Mouse (Mus musculus): ENCODE data around the gene Hist1h3b.
A peak's percentile ranks its signal among the peaks of the same experiment; 100 is the strongest.
"Not testable (repeated sequence)": the region's sequence is repeated elsewhere in the genome, so short reads cannot be mapped to it uniquely, and the experiment has no call there.

The Hist1h3b gene

DNA sequence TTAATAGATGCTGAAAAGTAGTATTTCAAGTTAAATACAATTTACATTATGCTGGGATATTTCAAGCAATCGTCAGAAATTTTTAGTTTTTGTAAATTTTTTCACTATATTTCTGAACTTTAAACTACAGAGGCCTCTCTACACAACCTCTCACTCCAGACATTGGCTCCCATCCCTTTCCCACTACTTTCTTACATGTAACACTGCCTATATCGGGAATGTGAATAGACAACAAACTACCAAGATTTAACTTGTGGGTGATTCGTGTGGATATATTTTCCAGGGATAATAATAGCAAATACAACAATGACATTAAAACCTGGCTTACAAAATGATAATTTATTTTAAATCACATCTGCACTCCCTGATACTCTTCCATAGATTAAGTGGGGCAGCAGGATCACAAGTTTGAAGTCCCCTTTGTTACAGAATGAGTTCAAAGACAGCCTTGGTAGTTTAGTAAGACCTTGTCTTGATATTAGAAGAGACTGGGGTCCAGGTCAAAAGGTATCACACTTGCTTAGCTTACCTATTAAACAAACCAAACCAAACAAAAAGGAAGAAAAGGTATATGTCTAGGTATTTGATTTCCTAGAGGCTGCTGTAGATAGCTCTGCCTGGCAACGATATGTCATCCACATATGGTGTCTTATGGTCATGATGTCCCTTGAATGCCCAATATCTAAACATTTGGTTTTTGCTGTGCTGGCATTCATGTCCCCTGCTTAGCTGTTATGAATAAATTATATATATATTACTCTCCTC, 1.4 kb downstream of the Hist1h3b start:
- DNase-seq (ENCODE audit: low spot score in 2 of 2), result no peak

DNA sequence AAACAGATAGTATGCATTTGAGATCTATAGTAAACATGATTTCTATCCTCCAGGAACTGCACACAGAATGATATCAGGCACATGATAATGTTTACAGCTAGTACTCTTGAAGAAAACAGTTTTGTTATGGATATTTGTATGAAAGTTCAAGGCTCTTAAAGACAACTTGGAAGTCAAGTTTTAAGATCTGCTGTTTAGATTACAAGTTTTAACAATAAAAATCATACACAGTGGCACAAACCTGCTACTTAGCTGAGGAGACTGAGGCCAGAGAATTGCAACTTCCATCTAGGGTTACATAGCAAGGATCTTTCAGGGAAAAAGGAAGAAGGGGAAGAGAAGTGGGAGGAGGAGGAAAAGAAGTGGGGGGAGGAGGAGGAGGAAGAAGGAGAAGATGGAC, 2.9 kb downstream of the Hist1h3b start:
- DNase-seq (ENCODE audit: low spot score in 2 of 2), result no peak

DNA sequence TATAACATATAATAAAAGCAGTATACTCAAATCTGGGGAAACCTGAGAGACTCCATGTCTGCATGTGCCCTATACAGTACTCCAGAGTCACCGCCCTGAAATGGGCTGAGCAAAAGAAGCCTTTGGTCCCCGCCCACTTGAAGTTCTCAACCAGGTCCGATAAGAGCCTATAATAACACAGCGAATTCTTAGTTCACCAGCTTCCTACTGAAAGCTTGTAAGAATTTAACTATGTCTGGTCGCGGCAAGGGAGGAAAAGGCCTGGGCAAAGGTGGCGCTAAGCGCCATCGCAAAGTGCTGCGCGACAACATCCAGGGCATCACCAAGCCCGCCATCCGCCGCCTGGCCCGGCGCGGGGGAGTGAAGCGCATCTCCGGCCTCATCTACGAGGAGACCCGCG, 4.7 kb downstream of the Hist1h3b start, which contains the start of gene Hist1h4b:
TSS of gene Hist1h4b (plus strand) at position 224 of the 400 bp plus-strand sequence.
- DNase-seq (ENCODE audit: low spot score in 2 of 2), result peak; percentile 65 to 87

DNA sequence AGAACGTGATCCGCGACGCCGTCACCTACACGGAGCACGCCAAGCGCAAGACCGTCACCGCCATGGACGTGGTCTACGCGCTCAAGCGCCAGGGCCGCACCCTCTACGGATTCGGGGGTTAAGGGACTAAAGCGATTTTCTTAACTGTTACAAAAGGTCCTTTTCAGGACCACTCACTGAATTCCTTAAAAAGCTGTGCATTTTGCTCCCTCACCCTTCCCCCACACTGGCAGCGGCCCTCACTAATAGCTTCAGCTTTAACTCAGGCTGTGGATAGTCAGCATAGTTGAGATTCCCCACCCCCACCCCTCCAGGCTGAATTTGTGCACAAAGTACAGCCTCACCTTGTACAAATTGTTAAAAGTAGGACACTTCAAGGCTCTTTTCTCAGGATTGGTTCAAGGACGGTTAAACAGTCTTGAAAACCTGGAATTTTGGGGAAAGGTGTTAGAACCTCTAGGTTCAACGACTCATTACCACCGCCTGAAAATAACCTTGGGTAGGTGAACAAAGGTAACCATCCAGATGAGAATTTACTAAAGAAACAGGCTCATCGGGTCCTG, 5.2 kb downstream of the Hist1h3b start:
- no peak for DNase-seq (ENCODE audit: low spot score in 2 of 2)

DNA sequence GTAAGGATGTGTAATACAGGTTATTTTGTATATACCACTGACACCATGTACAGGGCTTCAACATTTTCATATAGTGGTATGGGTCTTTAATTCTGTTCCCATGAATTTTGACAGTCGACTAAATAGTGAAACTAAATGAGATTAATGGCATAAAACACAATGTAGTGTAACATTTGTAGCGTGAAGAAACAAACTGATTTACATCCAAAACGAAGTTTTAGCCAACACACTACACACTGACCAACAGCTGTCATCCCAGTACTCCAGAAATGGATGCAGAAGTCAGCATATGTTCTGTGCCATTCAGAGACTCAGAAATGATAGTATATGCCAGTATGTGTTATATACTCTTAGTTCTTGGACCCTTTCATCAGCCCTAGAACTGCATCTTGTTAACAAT, 5.9 kb downstream of the Hist1h3b start:
- DNase-seq (ENCODE audit: low spot score in 2 of 2), result no peak

DNA sequence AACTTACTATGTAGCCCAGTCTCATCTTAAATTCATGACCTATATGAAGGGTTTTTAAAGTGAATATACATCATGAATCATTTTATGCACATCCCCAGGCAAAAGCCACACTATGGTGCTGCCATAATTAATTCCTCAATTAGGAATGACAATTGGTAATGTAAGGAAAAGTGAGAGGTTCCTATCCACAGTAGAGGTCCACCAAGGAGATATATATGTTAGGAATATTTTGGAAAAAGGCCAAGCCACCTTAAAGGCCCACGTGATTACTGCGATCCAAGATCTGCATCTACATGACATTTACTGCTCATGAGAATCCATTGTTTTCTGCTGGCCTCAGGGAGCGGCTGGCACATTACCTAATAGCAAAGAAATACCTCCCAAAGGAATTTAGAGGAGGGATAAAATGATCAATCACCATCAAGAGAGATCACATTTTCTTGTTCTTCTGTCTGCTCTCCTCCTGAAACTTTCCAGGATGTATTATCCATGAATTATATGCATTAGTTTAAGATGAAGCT, 7.2 kb downstream of the Hist1h3b start:
- DNase-seq (ENCODE audit: low spot score in 2 of 2), result no peak

DNA sequence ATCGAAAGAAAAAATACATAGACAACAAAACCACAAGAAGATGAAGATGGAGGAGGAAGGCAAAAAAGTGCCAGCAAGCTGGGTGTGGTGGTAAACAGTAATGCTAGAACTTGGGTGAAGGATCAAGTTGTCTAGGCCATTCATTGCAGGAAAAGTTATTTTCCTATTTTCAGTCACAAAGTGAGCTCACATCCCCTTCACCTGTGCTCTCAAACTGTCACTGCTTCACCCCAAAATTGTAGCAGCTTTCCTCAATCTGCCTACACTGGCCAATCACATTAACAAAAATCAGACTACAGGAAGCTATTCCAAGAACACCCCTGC, 7.8 kb downstream of the Hist1h3b start:
- DNase-seq (ENCODE audit: low spot score in 2 of 2), result no peak

DNA sequence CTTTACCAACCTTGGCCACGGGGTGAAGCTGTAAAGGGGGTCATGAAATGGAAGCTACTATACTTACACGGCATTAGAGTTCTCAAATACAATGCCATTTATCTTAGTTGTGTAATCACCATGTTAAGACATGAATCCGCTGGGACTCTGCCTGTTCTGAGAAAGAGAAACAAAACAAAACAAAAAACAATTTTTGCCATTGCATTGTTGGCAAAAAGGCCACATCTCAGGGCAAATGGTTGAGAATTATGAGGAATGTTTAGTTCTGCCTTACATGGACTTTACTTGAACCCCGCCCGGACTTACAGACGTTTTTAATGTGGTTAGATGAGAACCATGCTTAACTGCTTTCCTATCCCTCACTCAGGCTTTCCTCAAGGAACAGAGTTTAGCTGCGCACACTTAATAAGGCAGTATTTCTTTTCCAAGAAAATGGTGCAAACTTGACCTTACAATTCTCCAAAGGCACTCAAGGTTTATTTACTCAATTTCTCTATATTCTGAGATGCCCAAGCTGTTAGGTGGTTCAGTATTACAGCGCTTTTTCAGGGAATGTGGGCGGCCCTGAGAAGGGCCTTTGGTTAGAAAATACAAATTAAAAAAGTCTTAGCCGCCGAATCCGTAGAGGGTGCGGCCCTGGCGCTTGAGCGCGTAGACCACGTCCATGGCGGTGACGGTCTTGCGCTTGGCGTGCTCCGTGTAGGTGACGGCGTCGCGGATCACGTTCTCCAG, 8.3 kb downstream of the Hist1h3b start:
- DNase-seq (ENCODE audit: low spot score in 2 of 2), result no peak

DNA sequence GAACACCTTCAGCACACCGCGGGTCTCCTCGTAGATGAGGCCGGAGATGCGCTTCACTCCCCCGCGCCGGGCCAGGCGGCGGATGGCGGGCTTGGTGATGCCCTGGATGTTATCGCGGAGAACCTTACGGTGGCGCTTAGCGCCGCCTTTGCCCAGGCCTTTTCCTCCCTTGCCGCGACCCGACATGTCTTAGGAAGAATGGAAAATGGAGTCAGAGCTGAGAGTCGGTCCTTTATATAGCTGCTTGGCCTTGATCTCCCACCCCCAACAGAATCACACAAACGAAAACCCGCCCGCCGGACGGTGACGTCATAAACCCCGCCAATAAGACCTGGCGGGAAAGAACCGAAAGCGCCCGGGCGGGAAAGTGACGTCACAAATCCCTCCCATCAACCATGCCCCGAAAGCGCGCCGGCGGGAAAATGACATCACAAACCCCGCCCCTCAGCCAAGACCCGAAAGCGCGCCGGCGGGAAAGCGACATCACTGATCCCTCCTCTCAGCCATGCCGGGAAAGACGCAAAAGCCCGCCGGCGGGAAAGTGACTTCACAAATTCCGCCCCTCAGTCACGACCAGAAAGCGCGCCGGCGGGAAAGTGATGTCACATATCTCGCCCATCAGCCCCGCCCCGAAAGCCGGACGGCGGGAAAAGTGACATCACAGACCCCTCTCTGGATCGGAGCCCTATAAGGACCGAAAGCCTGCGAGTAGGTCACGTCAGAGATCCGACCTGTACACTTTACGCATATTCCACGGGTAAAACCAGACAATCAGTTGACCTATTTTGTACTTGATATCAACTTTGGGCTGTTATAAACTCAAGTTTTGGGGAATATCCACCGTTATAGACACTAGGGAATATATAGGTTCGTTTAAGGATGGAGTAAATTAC, 9.2 kb downstream of the Hist1h3b start, which contains the start of gene Hist1h4a:
TSS of gene Hist1h4a (minus strand) at position 259 of the 893 bp plus-strand sequence.
- peak; percentile 90 to 98 for DNase-seq (ENCODE audit: low spot score in 2 of 2)

DNA sequence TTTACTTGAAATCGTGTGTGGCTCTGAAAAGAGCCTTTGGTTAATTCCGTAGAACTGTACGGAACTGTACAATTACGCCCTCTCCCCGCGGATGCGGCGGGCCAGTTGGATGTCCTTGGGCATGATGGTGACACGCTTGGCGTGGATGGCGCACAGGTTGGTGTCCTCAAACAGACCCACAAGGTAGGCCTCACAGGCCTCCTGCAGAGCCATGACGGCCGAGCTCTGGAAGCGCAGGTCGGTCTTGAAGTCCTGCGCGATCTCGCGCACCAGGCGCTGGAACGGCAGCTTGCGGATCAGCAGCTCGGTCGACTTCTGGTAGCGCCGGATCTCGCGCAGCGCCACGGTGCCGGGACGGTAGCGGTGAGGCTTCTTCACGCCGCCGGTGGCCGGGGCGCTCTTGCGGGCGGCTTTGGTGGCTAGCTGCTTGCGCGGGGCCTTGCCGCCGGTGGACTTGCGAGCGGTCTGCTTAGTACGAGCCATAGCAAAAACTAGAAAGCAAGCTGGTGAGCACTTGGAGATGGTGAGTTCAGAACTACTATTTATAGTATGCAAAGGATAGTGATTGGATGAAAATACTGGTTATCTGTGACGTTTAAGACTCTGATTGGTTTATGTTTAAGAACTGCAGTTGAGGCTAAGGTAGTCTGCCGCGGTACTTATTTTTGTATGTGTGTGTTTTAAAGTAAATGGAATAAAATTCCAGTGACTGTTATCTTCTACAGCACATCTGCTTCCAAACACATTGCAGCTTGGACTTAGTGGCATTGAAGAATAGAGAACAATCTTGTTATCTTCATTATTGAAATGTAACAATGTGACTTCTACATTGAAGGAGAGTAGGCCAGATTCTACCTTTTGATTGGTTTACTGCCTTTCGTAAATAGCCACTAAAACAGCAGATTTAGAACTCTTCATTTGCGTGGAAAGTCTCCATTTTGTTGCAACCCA, 10.1 kb downstream of the Hist1h3b start, which contains the start of gene Hist1h3a:
TSS of gene Hist1h3a (minus strand) at position 516 of the 951 bp plus-strand sequence.
- DNase-seq (ENCODE audit: low spot score in 2 of 2), result peak; percentile 27 to 52

DNA sequence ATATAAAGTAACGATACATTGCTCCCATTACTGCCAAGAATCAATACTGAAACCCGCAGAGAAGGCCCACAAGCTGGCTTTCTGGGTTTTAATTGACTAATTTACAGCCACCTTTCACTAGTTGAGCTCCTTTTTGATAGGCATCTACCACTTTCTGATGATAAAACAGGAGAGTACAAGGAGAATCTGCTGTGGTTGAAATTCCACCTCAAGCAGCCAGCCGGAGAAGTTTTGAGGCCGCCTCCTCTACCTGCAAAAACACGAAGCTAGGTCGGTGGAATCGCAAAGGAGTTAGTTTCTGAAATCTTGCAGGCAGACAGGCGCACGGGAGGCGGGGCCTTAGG, 11.1 kb downstream of the Hist1h3b start:
- no peak for DNase-seq (ENCODE audit: low spot score in 2 of 2)

DNA sequence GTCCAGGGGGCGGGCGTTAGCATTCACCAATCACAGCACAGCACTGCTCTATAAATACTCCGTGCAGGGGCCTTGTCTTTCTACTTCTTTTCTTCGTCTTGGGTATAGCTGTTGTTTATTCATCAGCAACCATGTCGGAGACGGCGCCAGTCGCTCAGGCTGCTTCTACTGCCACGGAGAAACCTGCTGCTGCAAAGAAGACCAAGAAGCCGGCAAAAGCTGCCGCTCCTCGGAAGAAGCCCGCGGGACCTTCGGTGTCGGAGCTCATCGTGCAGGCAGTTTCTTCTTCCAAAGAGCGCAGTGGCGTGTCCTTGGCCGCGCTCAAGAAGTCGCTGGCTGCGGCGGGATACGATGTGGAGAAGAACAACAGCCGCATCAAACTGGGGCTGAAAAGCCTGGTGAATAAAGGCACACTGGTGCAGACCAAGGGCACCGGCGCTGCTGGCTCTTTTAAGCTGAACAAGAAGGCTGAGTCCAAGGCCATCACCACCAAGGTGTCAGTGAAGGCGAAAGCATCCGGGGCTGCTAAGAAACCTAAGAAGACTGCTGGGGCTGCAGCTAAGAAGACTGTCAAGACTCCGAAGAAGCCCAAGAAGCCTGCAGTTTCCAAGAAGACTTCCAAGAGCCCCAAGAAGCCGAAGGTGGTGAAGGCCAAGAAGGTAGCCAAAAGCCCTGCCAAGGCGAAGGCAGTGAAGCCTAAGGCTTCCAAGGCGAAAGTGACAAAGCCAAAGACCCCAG, 11.7 kb downstream of the Hist1h3b start, which contains the start of gene Hist1h1a:
TSS of gene Hist1h1a (plus strand) at position 81 of the 738 bp plus-strand sequence.
- peak; percentile 68 to 73 for DNase-seq (ENCODE audit: low spot score in 2 of 2)

DNA sequence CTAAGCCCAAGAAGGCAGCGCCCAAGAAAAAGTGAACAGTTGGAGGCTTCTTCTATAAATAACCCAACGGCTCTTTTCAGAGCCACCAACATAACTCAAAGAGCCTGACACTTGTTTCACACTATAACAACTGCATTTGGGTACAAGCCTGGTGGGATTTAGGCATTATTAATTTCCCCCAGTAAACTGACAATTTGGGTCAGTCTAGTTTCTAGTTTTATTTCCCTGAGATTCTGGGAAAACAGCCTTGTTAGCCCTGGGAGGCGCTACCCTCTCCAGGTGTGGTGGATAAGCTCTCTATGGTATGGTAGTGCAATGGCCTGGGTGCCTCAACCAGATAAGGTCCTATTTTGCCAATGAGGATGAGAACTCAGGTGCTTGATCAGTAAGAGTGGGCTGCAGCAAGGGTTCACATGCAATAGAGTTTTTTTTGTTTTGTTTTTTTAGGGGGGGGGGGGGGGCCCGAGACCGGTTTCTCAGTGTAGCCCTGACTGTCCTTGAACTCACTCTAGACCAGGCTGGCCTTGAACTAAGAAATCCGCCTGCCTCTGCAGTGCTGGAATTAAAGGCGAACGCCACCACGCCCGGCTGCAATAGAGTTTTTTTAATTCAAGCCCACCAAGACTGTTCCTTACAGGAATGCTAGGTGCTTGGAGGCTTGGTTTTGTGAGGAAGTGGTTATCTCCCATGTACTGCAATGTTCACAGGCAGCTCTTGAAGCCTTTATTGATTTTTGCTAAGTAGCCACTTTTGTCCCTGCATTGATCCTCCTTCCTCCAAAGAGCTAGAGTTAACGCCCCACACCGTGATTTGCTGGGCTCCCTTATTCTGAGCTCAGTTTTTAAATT, 12.5 kb downstream of the Hist1h3b start:
- DNase-seq (ENCODE audit: low spot score in 2 of 2), result no peak

DNA sequence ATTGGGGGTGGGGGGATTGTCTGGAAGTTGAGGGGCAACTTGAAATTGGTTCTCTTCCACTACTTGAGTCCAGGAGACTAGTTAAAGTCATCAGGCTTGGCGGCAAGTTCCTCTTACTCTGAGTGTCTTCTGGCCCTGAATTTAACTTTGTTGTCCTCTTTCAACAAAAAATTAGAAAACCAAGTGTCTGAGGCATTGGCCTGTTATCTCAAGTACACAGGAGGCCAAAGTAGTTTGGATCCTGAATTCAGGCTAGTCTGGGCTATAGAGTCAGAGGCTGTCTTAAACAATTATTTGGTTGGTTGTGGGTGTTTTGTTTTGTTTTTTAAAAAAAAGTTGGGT, 13.1 kb downstream of the Hist1h3b start:
- no peak for DNase-seq (ENCODE audit: low spot score in 2 of 2)

DNA sequence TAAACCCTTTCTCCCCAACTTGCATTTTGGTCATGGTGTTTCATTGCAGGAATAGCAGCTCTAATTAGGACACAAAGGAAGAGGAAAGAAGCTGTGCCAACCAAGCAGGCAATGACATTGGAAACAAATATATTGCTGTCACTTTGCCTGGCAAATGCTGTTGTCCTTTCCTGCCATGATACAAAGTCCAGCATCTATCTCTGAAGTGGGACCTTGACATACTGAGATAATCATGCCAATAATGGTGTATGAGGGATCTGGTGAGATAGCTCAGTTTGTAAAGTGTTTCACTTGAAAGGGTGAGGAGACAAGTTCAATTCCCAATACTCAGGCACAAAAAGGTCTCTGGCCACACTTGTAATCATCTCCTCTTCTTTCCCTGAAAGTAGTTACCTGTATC, 14.7 kb downstream of the Hist1h3b start:
- DNase-seq (ENCODE audit: low spot score in 2 of 2), result no peak

DNA sequence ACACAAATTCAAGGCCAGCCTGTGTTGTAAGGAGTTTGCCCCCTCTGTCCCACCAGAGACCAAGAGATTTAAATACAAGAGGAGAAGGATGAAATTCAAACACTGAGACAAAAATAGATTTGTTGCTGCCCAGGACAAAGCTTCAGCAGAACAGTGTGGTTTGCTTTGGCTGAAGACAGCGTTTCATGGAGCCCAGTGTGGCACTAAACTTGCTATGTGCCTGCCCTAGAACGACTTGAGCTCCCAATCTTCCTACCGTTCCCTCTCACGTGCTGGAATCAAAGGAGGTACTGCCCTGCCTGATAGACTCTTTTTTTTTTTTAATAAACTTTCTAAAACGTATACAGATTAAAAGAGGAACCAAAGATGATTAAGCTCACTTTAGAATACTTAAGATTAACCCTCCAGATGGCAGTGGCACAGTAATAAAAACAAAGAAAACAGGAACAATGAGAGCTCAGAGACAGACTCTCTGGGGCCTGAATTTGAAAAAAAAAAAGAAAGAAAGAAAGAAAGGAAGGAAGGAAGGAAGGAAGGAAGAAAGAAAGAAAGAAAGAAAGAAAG, 16.8 kb downstream of the Hist1h3b start:
- DNase-seq (ENCODE audit: low spot score in 2 of 2), result no peak

DNA sequence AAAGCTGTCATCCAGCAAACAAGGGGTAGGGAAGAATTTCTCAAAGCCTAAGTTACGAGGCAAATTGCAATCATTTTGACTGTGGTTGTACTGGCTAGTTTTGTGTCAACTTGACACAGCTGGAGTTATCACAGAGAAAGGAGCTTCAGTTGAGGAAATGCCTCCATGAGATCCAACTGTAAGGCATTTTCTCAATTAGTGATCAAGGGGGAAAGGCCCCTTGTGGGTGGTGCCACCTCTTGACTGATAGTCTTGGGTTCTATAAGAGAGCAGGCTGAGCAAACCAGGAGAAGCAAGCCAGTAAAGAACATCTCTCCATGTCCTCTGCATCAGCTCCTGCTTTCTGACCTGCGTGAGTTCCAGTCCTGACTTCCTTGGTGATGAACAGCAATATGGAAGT, 17.5 kb downstream of the Hist1h3b start, which contains the start of gene Trim38:
TSS of gene Trim38 (plus strand) at position 301 of the 400 bp plus-strand sequence.
- DNase-seq (ENCODE audit: low spot score in 2 of 2), result not testable (repeated sequence)

DNA sequence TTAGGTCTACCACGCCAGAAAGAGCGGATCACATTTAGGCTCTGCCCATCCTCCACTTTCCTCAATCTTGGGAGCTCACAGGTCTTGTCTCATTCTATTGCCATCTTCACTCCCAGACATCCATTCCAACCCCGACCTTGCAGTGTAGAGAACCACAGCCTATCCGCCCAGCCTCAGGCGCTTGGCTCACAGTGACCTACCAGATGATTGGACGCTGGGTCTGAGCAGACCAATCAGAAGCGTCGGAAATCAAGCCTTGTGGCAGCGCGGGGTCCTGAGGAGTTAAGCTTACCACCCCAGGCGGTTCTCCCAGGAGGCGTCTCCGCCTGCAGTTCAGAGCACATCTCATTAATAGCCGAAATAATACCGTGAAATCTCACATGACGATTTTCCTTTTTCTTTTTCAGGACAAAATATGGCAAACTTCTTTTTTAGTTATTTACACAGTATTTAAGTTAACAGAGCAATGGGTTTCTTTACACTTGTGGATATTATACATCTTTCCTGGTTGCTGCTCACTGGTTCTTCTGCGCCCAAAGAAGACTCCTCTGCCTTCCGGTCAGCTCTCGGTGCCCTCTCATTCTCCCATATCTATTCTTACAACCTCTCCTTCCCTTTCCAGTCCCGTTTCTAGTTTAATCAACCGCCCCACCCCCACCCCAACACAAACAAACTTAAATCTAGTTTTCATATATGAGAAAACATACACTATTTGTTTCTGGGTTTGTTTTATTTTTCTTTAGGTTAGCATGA, 20.7 kb downstream of the Hist1h3b start:
- no peak for DNase-seq (ENCODE audit: low spot score in 2 of 2)

Measured in urinary bladder, adult 18-20 months (tissue).